Mouse (Mus musculus) layer of hippocampus, adult 9-10 months (tissue): Measurements from ENCODE around the gene Zeb2.
"Not testable (repeated sequence)": the region's sequence is repeated elsewhere in the genome, so short reads cannot be mapped to it uniquely, and the experiment has no call there.

Source experiments
- DNase-seq: peaks from one replicate; pipeline ENCODE4 v3.0.0; 2022; ENCODE audit warnings: low spot score

The Zeb2 gene

DNA sequence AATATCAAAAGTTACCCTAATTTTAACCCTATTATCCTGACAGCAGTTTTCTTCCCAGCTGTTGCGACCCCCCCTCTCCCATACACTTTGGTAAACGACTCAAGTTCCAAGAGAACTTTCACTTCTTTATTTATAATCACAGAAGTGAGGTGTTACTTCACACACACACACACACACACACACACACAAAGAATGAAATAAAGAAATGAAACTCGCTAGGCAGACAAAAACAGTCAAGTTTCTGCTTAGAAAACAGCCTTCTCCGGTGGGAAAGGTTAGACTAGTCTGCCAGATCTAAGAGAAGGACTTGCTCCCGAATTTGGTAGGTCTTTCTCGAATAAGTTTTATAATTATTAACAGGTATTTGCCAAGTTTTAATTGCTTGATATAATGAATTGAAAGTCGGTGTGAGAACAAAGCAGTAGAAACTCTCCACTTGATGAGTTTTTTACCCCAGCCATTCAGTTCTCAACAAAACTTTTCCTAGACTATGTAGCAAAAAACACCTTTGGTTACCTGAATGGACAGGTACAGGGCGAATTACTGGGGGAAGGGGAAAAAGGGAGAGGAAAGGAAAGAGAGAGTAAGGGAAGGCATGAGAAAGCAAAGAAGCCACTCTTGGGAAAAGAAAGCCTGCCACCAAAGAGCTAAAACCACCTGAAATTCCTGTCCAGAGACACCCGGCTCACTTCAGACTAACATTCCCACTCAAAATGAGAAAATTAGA is 5.0 kb downstream of the Zeb2 start:
- DNase-seq: no peak

DNA sequence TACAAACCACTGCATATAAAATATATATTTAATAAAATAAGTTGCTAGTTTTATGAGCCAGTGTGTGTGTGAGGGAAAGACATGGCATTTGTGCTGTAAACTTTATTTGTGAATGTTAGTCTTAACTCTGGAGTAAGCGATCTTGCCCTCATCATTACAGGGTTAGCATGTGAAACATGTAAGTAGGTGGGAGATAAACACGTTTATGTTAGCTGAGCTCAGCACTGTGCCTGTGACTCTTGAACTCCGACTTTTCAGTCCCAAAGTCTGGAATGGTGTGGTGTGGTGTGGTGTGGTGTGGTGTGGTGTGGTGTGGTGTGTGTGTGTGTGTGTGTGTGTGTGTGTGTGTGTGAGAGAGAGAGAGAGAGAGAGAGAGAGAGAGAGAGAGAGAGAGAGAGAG is 5.6 kb downstream of the Zeb2 start:
- not testable (repeated sequence) for DNase-seq

DNA sequence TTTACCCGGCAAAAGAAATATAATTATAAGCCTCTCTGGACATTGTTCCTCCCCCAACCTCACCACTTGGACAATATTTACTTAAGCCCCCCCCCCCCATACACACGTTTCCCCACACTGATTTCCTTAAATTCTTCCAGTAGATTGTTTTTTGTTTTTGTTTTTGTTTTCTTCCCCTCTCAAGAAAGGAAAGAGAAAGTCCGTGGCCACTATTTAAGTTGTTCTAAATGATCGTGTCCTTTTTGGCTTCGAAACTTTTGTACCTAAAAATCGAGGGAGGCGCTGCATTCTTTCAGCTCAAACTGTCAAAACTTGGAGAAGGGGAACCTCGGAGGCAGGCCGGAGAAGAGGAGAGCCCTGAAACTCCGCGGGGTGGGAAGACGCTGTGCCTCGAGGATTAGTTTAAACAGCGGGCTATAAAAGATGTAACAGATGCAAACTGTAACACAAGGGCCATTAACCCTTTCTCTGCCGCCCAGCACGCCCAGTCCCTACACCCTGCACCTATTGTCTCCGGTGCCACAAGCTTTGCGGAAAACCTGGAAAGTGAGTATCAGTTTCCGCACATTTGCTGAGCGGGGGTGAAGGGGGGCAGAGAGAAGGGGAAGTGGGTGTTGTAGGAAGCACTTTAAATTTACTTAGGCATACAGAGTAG is 6.3 kb downstream of the Zeb2 start:
- DNase-seq: no peak

DNA sequence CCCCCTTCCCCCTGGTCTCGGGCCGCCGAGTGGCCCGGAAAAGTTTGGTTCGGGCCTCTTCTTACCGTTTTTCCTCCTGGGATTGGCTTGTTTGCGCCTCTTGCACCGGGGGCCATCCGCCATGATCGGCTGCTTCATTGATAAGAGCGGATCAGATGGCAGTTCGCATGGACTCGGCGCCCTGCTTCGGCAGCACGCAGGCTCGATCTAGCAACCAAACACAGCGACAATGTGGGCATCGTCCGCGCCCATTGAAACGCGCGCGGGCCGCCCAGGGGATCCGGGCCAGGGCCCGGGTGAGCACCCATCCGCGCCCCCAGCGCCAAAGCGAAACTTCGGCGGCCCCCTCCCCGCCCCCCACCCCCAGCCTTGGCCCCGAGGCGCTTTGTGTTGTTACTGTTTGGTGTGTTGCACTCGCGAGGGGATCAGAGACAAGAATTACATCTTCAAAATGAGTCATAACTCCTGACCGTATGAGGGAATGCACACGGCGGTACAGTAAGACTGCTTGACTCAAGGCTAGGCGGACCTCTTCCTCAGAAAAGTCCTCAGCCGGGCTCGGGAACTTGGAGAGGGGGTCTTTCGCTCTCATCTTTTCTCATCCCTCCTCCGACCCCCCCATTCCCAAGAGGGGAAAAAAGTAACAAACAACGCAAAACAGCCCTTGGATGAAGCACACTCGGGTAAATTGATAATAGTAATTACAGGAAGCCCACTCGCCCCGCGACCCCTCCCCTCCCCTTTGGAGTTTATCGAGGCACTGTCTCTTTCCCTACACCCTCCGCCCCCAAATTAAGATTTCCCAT is 7.0 kb downstream of the Zeb2 start:
- DNase-seq: no peak

DNA sequence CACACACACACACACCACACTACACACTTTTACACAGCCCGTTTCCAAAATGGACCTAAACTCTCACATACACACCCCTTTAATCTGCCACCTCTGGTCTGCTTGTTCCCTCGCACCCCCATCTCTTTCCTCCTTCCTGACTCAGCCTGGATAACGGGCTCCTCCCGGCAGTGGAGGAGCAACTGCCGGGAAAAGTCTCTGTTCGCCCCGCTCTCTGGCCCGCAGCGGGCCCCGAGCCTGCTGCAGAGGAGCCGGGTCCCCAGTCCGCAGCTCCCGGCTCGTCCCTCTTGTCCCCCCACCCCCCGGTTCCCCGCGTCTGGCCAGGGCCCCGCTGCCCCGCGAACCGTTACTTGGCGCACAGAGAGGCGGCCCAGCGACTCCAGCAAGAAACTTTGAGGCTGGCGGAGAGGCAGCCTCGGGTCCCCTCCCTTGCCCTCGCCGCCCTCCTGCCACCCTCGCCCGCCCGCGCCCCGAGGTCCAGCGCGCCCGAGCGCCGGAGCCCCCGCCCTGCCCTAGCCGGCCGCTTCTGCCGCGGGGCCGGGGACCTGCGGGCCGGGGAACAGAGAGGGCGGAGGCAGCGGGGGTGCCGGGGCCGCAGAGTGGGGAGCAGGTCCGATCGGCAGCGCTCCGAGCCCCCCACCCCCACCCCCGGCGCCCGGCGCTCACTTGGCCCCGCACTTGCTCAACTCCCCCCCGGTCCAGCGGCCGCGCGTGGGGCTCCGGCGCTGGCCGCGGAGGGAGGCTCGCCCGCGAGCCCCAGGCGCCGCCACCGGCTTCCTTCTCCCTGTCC is 7.8 kb downstream of the Zeb2 start:
- DNase-seq: no peak

DNA sequence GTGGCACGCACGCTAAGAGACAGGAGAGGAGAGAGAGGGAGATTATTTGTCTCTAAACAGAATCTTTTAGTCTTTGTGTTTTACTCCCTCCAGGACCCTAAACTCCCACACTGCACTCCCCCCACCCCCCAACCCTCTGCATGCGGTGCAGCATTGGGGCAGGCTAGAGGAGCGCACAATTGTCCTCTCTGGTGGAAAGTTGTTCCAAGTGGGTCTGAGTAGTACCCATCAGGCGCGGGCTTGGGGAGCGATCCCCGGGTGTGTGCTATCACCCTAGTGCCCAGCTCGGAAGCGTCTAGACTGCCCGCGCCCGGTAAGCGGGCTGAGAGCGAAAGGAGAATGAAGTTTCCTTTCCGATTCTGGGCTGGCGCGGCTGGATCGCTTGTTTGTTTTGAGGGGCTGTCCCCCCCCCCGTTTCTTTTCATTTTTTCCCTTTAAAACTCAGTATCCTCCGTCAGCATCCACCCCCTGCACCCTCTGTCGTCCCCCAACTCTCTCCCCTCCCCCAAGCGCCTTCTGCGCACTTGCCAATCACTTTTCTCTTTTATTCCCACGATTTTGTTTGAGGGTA is 8.6 kb downstream of the Zeb2 start:
- DNase-seq: no peak

DNA sequence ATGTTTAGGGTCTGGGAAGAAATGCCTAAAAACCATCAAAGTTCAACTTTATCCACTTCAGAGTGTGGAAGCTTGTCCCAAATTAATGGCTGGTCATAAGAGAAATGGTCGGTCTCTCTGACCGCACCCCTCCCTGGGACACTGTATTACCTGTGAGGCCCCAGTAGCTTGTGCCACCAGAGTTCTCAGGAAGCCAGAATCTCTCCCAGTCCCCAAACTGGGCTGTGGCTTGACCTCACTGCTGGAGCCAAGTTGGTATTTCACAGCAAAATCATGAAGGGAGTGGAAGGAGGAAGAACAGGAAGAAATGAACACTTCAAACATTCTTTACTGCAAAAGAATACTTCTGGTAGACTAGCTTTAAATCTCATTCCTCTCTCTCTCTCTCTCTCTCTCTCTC is 9.6 kb downstream of the Zeb2 start:
- no peak for DNase-seq

DNA sequence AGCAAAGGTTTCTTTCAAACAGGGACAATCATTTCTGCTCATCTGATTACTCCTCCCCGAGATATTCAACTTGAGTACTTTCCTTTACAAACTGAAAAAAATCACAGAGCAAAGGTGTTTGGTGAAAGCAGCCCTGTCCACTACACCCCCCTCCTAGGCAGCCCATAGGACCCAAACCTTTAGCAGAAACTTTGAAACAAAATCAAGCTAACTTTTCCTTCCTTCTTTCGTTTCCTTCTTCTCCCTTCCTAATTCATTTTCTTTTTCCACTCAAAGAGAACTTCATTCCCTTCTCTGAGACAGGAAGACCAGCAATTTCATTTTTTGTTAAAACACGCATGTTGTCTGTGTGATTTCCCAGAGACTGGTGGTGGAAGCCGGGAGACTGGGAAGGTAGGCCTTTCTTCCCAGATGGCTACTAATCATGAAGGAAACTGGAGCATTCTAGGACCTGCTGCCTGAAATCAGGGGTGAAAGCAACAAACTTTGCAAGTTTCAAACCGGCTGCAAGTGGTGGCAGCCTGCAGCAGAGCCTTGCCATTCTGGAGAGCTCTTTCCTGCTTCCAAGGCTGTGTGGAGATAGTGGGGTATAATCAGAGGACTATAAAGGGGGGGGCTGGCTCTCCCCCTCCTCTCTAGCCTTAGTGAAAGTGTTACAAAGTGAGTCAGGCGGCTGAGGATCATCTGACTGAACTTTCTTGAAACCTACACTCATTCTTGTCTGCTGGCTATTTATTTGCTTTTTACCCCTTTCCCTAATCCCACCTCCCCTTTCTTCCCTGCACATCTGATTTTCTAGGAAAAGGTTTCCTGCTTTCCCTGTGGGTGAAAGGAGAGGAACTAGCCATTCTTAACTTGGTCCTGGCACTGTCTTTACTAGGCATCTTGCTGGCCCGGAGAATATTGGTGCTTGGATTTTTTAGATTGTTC is 11.0 kb downstream of the Zeb2 start:
- DNase-seq: no peak

DNA sequence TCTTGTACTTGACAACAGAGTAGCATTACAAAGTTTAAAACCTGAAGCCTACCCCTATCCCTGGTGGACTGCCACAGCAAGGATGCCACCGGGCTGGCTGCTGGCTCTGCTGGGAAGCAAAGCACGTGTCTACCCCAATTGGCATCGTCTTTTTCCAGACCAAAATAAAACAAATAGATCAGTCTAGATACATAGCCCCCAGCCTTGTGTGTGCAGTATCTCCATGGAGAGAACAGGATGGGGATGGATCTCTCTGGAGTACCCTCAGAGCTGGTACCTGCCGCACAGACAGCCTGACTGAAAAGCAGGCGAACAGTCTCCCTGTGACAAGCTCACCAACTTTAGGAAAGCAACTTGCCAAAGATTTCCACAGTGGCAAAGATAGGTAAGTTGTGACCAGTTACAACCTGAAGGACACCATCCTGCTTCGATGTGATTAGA is 11.9 kb downstream of the Zeb2 start:
- no peak for DNase-seq

DNA sequence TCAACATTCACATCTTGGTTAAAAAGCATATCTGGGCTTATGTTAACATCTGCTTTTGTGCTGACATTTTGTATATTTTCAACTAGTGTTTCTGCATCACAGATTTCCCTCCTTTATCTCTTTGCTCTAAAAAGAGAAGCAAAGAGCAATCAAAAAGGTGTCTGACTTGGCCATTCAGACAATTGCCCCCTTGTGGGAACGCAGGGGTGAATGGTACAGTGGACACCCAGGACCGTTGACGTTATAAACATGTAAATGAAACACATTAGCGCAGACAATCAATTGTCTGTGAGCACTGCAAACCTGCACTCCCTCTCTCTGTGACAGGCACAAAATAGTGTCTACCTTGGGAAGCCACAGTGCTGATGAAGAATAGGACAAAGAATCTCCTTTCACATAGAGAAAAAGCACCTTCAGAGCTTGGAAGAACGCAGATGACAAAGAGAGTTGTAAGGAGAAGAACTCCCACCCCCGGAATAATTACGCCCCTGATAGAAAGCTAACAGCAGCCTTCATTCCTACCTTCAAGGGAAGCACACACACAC is 12.6 kb downstream of the Zeb2 start:
- DNase-seq: no peak

DNA sequence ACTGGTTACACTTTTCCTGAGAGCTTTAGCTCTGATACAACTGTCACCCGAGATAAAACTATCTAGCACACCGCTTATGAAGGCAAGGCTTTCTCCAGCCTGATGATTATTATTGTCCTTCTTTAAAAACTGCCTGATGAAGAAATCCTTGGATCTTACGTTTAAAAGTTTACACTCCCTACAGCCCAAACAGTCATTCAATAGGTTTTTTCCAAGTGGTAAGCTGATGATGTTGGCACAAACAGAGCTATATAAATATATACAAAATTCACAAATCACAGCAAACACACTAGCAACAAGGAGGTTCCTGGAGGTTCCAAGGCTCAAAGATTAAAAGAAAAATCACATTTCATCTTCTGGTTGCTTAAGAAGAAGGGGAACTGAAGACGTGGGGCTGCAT is 13.1 kb downstream of the Zeb2 start:
- no peak for DNase-seq

DNA sequence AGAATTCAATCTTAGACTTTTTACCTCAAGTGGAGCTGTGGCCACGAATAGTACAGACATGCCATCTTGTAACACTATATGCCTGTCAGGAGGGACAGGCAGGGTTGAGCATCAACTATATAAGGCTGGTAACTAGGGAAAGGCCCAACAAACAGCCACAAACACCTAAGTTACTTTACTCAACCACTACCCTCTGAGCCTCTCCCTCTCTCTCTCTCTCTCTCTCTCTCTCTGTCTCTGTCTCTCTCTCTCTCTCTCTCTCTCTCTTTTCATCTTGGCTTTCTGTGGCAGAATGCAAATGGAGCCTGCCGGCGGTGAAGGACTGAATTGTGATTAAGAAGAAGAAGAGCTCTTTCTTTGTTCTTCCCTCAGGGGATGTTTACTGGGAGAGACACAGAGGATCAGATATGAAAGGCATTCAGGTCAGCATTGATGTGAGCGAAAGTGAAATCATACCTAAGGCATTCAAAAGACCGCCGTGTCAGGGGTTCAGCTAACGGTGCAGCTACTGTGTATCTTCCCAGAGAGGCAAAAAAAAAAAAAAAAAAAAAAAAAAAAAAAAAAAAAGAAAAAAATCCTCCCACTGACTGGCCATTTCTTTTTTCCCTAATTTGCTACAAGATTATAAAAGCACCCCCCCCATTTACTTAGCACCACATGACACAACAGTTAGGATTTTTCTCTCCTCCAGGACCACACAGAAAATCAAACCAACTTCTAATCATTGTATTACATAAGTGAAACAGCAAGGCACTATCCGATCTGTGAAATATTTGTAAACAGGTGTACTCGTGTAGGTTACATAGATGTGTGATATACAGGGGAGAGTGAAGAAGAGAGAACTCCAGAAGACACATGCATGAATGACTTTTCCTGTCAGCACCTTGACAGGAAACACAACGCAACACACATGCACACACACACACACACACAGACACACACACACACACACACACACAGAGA is 13.9 kb downstream of the Zeb2 start:
- DNase-seq: no peak

DNA sequence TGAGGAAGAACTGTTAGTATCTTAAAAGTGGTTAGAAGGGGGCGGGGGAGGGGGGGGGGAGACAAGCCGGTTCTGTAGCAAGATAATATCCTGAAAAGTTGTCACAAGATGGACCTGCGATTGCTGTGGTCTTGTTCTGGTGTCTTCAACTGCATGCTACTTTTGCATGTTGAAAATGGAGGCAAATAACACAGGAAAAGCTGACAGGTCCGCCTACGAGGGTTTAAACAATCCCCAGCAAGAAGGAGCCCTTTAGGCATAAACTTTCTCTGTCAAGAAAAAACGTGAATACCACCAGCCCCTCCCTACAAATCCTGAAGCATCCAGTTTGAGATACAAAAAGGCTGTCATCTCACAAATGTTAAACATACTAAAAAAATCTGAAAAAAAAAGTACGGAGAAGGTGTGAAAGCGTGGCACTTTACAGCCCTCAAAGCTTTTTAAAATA is 15.0 kb downstream of the Zeb2 start:
- DNase-seq: no peak

DNA sequence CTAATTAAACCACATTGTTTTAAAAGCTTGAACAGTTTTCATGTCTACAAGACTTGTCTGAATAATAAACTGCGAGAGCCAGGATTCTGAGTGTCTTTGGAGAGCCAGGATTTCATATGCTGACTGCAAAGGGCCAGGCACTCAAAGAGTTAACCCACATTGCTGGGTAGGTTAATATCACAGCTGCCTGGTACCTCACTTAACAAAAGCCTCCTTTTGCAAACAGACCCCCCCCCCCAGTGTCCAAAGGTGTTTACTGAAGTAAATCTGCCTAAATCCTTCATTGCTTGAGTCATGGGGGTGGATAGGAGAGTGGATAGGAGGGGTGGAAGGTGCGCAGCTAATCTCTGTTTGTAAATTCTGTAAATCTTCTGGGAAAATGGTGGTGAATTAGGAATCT is 15.6 kb downstream of the Zeb2 start:
- no peak for DNase-seq

DNA sequence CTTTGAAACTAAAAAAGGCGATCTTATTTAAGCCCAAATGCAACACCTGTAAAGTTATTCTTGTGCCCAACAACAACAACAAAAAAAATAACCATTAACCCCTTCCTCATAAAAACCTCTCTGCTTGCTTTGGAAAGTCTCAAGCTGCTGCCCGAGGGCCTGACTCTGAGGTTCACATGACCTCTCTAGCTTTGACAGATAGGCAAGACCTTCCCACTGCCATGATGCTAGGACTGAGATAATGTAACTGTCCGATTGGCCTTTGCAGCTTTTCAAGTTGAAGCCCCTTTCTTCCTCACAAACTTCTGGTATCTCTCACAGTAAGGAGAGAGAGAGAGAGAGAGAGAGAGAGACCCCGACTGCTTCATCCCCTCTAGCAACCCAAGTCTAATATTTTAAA is 16.2 kb downstream of the Zeb2 start:
- no peak for DNase-seq

DNA sequence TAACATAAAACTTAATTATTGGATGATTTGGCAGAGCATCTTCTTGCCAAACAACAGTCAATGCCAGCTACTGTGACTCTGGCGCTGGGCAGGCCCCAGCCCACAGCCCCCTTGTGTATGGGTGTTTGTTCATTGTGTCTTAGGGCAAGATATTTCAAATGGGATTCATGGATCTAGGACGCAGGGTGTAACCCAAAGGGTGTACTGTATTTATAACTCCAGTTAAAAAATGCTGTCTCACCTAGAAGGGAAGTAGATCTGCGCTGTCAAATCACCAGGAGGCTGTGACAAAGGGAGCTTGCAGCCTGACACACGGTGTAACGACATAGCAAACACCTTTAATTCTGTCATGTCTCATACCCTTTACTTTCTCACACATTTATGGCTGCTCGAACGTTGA is 16.6 kb downstream of the Zeb2 start:
- no peak for DNase-seq

DNA sequence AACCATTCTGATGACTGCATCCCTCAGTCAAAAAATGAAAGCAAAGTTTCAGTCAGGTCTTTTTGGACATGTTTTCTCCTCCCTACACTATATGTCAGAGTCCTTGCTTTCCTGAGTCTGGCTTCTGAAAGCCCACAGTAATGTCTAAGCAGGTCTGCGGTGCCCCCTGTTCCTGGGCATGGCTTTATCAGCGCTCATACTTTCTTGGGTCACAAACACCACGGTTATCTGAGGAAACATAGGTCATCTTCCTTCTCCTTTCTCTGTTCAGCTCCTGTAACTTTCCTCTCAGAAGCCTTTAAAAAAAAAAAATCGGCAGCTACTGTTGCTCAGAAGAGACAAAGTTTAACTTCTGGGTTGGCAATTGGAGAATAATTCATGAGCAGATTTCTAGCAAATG is 17.2 kb downstream of the Zeb2 start:
- DNase-seq: no peak

DNA sequence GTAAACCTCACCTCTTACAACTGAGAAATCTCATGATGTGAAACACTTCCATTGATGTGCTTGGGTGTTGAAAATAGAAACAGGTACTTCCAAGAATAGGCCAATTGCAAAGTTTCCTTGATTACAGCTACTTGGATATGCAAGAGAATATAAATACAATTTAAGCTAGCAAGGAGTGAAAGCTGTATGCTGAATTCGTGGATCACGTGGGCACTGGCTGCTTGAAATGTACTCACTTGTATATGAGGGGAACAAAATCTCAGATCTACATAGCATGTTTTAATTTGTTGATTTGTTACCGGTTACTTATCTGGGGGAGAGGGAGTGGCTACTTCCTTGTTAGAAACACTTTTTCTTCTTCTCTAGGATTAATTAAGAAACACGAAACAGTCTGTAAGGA is 18.1 kb downstream of the Zeb2 start:
- DNase-seq: no peak

DNA sequence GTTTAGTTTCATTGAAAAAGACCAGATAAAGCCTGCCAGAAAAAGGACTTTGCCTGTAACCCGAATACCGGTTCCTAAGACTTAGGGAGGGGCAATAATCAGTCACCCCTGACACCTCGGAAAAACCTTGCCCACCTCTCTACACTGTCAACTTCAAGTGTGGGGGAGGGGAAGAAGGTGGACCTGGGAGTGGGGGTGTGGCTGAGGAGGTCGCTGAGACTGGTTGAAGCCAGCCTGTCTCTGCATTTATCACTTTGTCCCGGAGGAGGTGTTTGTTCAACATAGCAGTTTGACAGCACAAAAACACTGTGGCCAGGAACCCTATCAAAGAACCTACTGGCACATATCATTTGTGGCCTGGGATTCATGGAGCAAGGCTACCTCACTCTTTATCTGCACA is 19.2 kb downstream of the Zeb2 start:
- no peak for DNase-seq
